Mouse (Mus musculus): Measurements from ENCODE around the gene Hexb. TPM values are rescaled to one million over a fixed set of nuclear protein-coding genes. Genes with fewer than 3 reads are reported as not detected.

Hexb gene
- total and polyA plus RNA-seq, 3 experiments: 31.0 to 75.7 (median 37.9) TPM

- dilution Hi-C loops (cut with MboI; ENCODE audit: extremely low pct_ligation_motif_present, extremely low pct_unique_long_range_greater_than_20kb, low sequenced_read_pairs): no loop called here
- H3K4me1 ChIP-seq (ENCODE audit: control insufficient read depth in 1 of 2, insufficient read depth in 2 of 2): peaks cover 0 to 20% of the 10 kb centered on the region in 2 experiments; a peak in 2 of 4 replicates
- H3K36me3 ChIP-seq (replicated peaks in 1 of 2; ENCODE audit: control insufficient read depth in 1 of 2, insufficient read depth in 1 of 2, low read length in 1 of 2): no peaks in the 10 kb centered on the region
- H3K27me3 ChIP-seq (replicated peaks): no peaks in the 10 kb centered on the region
- in situ Hi-C loops (cut with MboI; ENCODE audit: low pct_ligation_motif_present, low pct_unique_long_range_greater_than_20kb, low sequenced_read_pairs): loop anchor here (10.0 kb wide), 1 partner anchor 365 kb away; no protein-coding TSS in a partner anchor
- DNase-seq (ENCODE audit: extremely low read depth): peak; percentile 31
- no peaks in the 10 kb centered on the region for H3K79me2 ChIP-seq (replicated peaks; ENCODE audit: control insufficient read depth, extremely low read depth, insufficient read depth, poor library complexity, severe bottlenecking)
- H3K9ac ChIP-seq (ENCODE audit: insufficient read depth, low read depth): no peak overlapping the region
- H3K4me3 ChIP-seq (replicated peaks in 1 of 3; ENCODE audit: low read depth in 2 of 3, low read length in 2 of 3, poor library complexity in 1 of 3): no peak overlapping the region
- H3K27ac ChIP-seq (ENCODE audit: insufficient read depth, low read depth): no peak overlapping the region
- H3K4me2 ChIP-seq (ENCODE audit: insufficient read depth, low read depth, poor library complexity, severe bottlenecking): peak overlapping the region; percentile 90; the same call in 1 of the 2 replicates
- no peaks in the 10 kb centered on the region for H3K9me3 ChIP-seq (replicated peaks; ENCODE audit: low read length)
- TF ChIP-seq ZKSCAN1 (IDR thresholded peaks at IDR 0.05; ENCODE audit: borderline replicate concordance, low read depth, low read length): no peak
- no peak for TF ChIP-seq ZMIZ1 (IDR thresholded peaks at IDR 0.05; ENCODE audit: low read depth, low read length)
- peak in 1 of 2 experiments; percentile 67; a peak in 2 of 4 replicates for TF ChIP-seq CTCF (conservative IDR thresholded peaks at IDR 0.05 in 1 of 2, IDR thresholded peaks at IDR 0.05 in 1 of 2; ENCODE audit: low read depth in 2 of 2, low read length in 2 of 2)
- TF ChIP-seq NELFE (IDR thresholded peaks at IDR 0.05; ENCODE audit: low read depth, low read length): no peak
- TF ChIP-seq HCFC1 (IDR thresholded peaks at IDR 0.05; ENCODE audit: low read depth, low read length): no peak
- TF ChIP-seq MEF2A (IDR thresholded peaks at IDR 0.05; ENCODE audit: borderline replicate concordance, low read depth, low read length): no peak
- no peak for TF ChIP-seq MAFK (IDR thresholded peaks at IDR 0.05; ENCODE audit: insufficient replicate concordance, low read length)
- TF ChIP-seq MAX (IDR thresholded peaks at IDR 0.05; ENCODE audit: low read length): no peak
- no peak for TF ChIP-seq RCOR1 (conservative IDR thresholded peaks at IDR 0.05; ENCODE audit: low read depth, low read length)
- TF ChIP-seq ZC3H11A (IDR thresholded peaks at IDR 0.05; ENCODE audit: low read depth, low read length): no peak
- TF ChIP-seq NRF1 (IDR thresholded peaks at IDR 0.05; ENCODE audit: low read depth, low read length): no peak
- TF ChIP-seq BHLHE40 (IDR thresholded peaks at IDR 0.05; ENCODE audit: low read depth, low read length): no peak
- TF ChIP-seq USF2 (conservative IDR thresholded peaks at IDR 0.05; ENCODE audit: low read depth, low read length): no peak
- TF ChIP-seq RAD21 (IDR thresholded peaks at IDR 0.05; ENCODE audit: low read depth, low read length): peak; percentile 71
- TF ChIP-seq KAT2A (IDR thresholded peaks at IDR 0.05; ENCODE audit: insufficient replicate concordance, low read length): no peak
- TF ChIP-seq JUN (IDR thresholded peaks at IDR 0.05; ENCODE audit: insufficient read depth, low read depth, low read length): no peak
- TF ChIP-seq E2F4 (IDR thresholded peaks at IDR 0.05; ENCODE audit: insufficient replicate concordance, low read depth, low read length): no peak
- peak; percentile 54 for TF ChIP-seq SMC3 (IDR thresholded peaks at IDR 0.05; ENCODE audit: low read depth, low read length)
- TF ChIP-seq UBTF (IDR thresholded peaks at IDR 0.05; ENCODE audit: low read depth, low read length): no peak
- no peak for TF ChIP-seq CHD2 (IDR thresholded peaks at IDR 0.05; ENCODE audit: low read length)
- TF ChIP-seq SIN3A (IDR thresholded peaks at IDR 0.05; ENCODE audit: low read length): no peak
- no peak for TF ChIP-seq POLR2A (IDR thresholded peaks at IDR 0.05; ENCODE audit: low read depth, low read length)
- TF ChIP-seq IRF4 (IDR thresholded peaks at IDR 0.05; ENCODE audit: low read depth, low read length): no peak
- TF ChIP-seq MXI1 (IDR thresholded peaks at IDR 0.05; ENCODE audit: low read depth, low read length): no peak
Observed at GRCm38 (mm10) chr13:97239343-97240180, 41.4 kb upstream of the Hexb start.
